Mouse (Mus musculus) myocyte (in vitro differentiated cells): ENCODE measurements around the gene Rcor3. TPM values are rescaled to one million over a fixed set of nuclear protein-coding genes. Genes with fewer than 3 reads are reported as not detected.

Experiments
- H3K27me3 ChIP-seq: one replicate; pipeline ENCODE4 v1.6.1; 2011; ENCODE audit not compliant: control insufficient read depth, insufficient read depth, insufficient read length
- H3K36me3 ChIP-seq: one replicate; pipeline ENCODE4 v1.6.1; 2011; ENCODE audit not compliant: control insufficient read depth, insufficient read depth
- H3K4me2 ChIP-seq: one replicate; pipeline ENCODE4 v1.6.1; 2011; ENCODE audit warnings: low read depth, control low read depth
- H3K4me3 ChIP-seq: one replicate; pipeline ENCODE4 v1.5.1; 2011; ENCODE audit warnings: mild to moderate bottlenecking, control low read depth, moderate library complexity
- H3K79me2 ChIP-seq: one replicate; pipeline ENCODE4 v1.6.1; 2011; ENCODE audit not compliant: control insufficient read depth, insufficient read depth
- H3ac ChIP-seq: one replicate; pipeline ENCODE4 v1.6.1; 2011; ENCODE audit not compliant: control insufficient read depth, insufficient read length
- CEBPB ChIP-seq: IDR thresholded peaks from 2 replicates; pipeline ENCODE4 v1.6.1; 2011; ENCODE audit warnings: mild to moderate bottlenecking, moderate library complexity; ENCODE audit not compliant: poor library complexity, insufficient read depth, severe bottlenecking
- E2F4 ChIP-seq: IDR thresholded peaks from one replicate; pipeline ENCODE4 v1.6.1; 2011; ENCODE audit warnings: mild to moderate bottlenecking, control low read depth, moderate library complexity; ENCODE audit not compliant: insufficient read depth
- MAX ChIP-seq: IDR thresholded peaks from one replicate; pipeline ENCODE4 v1.6.1; 2011; ENCODE audit warnings: low read depth, mild to moderate bottlenecking, control low read depth
- MYOD1 ChIP-seq, 3 experiments: IDR thresholded peaks; one replicate each; pipeline ENCODE4 v1.6.1; 2011; ENCODE audit warnings: control low read depth in 2 of 3, low read depth in 2 of 3, mild to moderate bottlenecking in 2 of 3, moderate library complexity in 1 of 3; ENCODE audit not compliant: insufficient read length in 2 of 3, control insufficient read depth in 1 of 3
- MYOG ChIP-seq, 3 experiments: IDR thresholded peaks; one replicate each; pipeline ENCODE4 v1.6.1; 2011; ENCODE audit warnings: control low read depth in 2 of 3, low read depth in 2 of 3, mild to moderate bottlenecking in 2 of 3; ENCODE audit not compliant: insufficient read length in 2 of 3, control insufficient read depth in 1 of 3, insufficient read depth in 1 of 3
- POLR2A ChIP-seq: IDR thresholded peaks from one replicate; pipeline ENCODE4 v1.6.1; 2011; ENCODE audit warnings: low read depth, mild to moderate bottlenecking, control low read depth, moderate library complexity; ENCODE audit not compliant: insufficient read length
- POLR2AphosphoS2 ChIP-seq: IDR thresholded peaks from one replicate; pipeline ENCODE4 v1.6.1; 2011; ENCODE audit warnings: low read depth, control low read depth; ENCODE audit not compliant: insufficient read length
- REST ChIP-seq: IDR thresholded peaks from one replicate; pipeline ENCODE4 v1.6.1; 2011; ENCODE audit warnings: mild to moderate bottlenecking, control low read depth, moderate library complexity; ENCODE audit not compliant: insufficient read depth, insufficient read length
- SRF ChIP-seq: IDR thresholded peaks from one replicate; pipeline ENCODE4 v1.6.1; 2011; ENCODE audit warnings: low read depth; ENCODE audit not compliant: control insufficient read depth, insufficient read length
- TCF12 ChIP-seq: IDR thresholded peaks from one replicate; pipeline ENCODE4 v1.6.1; 2011; ENCODE audit warnings: mild to moderate bottlenecking, control low read depth; ENCODE audit not compliant: poor library complexity, insufficient read depth, severe bottlenecking
- TCF3 ChIP-seq: IDR thresholded peaks from one replicate; pipeline ENCODE4 v1.6.1; 2011; ENCODE audit warnings: low read depth, control low read depth; ENCODE audit not compliant: insufficient read length
- USF1 ChIP-seq: IDR thresholded peaks from one replicate; pipeline ENCODE4 v1.6.1; 2011; ENCODE audit warnings: low read depth, mild to moderate bottlenecking, control low read depth, moderate library complexity
- polyA plus RNA-seq: library from polyadenylated mRNA; unstranded; fragments of >200 nt; fragmentation: generic; extraction: Trizol; gene quantifications from one replicate; pipeline ENCODE4 v1.2.1, GENCODE M21; 2012; ENCODE audit warnings: missing spikeins

The Rcor3 gene
- polyA plus RNA-seq, 1 experiment: 12.0 TPM

DNA sequence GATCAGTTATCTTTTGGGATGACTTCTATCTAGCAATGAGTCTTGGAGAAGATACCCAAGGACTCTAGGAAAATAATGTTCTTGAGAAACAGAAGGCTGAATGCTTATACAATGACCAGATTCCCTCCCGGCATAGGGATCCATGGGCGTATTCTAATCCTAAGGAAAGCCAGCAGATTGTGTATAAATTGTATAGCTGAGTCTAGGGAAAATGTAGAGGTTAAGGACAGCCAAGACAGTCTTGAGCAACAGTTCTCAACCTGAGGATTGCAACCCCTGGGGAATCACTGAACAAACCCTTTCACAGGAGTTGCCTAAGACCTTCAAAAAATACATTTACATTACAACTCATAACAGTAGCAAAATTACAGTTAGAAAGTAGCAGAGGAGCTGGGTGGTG is 2.5 kb upstream of the Rcor3 start:
- Histone ChIP-seq H3K4me3 (no peak overlapping the region), H3K79me2 (peaks cover 6% of the 10 kb centered on the region), H3K36me3 (no peaks in the 10 kb centered on the region), H3ac (no peak overlapping the region), H3K27me3 (no peaks in the 10 kb centered on the region), H3K4me2 (no peak overlapping the region)
- TF ChIP-seq MYOG (IDR thresholded peaks at IDR 0.05; ENCODE audit: control insufficient read depth in 1 of 3, insufficient read depth in 1 of 3, insufficient read length in 2 of 3, low read depth in 2 of 3) (no peak), E2F4 (no peak), POLR2AphosphoS2 (no peak), POLR2A (no peak)

GRCm38 (mm10) chr1:192137291-192137925 is 454 bp downstream of the Rcor3 start:
- no peak for TF ChIP-seq SRF
- TF ChIP-seq MYOD1 (IDR thresholded peaks at IDR 0.05; ENCODE audit: control insufficient read depth in 1 of 3, insufficient read length in 2 of 3, low read depth in 2 of 3): peak in 1 of 3 experiments; percentile 9
- peak overlapping the region; percentile 86 for H3K4me2 ChIP-seq

DNA sequence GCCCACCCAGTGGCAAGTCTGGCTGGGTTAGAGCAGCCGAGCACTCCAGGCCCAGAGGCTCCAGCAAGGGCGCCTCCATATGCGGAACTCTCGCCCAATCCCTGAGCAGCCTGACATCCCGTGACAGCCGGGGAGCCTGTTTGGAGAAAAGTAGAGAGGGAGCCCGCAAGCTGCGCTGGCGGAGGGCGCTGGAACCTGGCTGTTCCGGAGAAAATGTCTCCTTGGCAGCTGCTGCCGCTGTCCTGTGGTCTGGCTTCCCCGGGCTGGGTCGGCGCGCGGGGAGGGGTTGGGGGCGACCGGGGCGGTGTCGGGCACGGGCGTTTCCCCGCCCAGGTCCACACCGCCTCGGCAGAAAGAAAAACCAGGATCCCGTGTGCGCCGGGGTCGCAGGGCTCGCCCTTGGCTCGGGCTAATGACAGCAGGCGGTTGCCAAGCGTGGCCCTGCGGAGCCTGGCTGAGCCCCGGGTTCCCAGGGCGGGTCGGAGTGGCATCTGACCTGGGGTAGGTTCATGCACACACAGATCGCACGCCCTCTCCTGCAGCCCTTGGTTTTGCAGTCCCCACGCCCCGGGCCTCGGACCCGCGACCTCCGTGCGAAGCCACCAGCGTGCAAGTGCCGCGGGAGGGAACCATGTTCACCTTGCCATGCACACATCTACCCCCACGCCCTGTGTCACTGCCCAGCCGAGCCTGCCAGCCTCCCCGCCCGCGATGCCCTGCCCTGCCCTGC is 1.1 kb downstream of the Rcor3 start:
- peaks cover 7% of the 10 kb centered on the region for H3K36me3 ChIP-seq
- H3ac ChIP-seq: peak overlapping the region; percentile 90
- peaks cover 30% of the 10 kb centered on the region for H3K79me2 ChIP-seq
- no peaks in the 10 kb centered on the region for H3K27me3 ChIP-seq
- no peak for TF ChIP-seq E2F4
- TF ChIP-seq SRF: peak; percentile 50
- peak; percentile 73 for TF ChIP-seq POLR2AphosphoS2
- peak in 2 of 3 experiments; percentile 68 to 77 for TF ChIP-seq MYOD1 (IDR thresholded peaks at IDR 0.05; ENCODE audit: control insufficient read depth in 1 of 3, insufficient read length in 2 of 3, low read depth in 2 of 3)
- TF ChIP-seq POLR2A: peak; percentile 84
- TF ChIP-seq REST: no peak
- TF ChIP-seq USF1: peak; percentile 65
- no peak for TF ChIP-seq CEBPB
- TF ChIP-seq MYOG (IDR thresholded peaks at IDR 0.05; ENCODE audit: control insufficient read depth in 1 of 3, insufficient read depth in 1 of 3, insufficient read length in 2 of 3, low read depth in 2 of 3): peak in 2 of 3 experiments; percentile 57 to 59
- H3K4me2 ChIP-seq: peak overlapping the region; percentile 86
- H3K4me3 ChIP-seq: peak overlapping the region; percentile 68

More at GRCm38 (mm10) chr1:192137291-192137925, 454 bp downstream of the Rcor3 start:
- H3K4me3 ChIP-seq: peak overlapping the region; percentile 68
- H3ac ChIP-seq: peak overlapping the region; percentile 90
- peaks cover 24% of the 10 kb centered on the region for H3K79me2 ChIP-seq
- H3K27me3 ChIP-seq: no peaks in the 10 kb centered on the region
- peaks cover 7% of the 10 kb centered on the region for H3K36me3 ChIP-seq

GRCm38 (mm10) chr1:192130202-192130601 is 7.7 kb downstream of the Rcor3 start:
- Histone ChIP-seq H3K27me3 (no peaks in the 10 kb centered on the region), H3K36me3 (peaks cover 37% of the 10 kb centered on the region), H3K79me2 (peaks cover 24% of the 10 kb centered on the region), H3ac (no peak overlapping the region), H3K4me2 (no peak overlapping the region), H3K4me3 (no peak overlapping the region)
- TF ChIP-seq POLR2A (no peak), USF1 (no peak), SRF (no peak), MYOG (IDR thresholded peaks at IDR 0.05; ENCODE audit: control insufficient read depth in 1 of 3, insufficient read depth in 1 of 3, insufficient read length in 2 of 3, low read depth in 2 of 3) (no peak), TCF12 (no peak), POLR2AphosphoS2 (no peak), CEBPB (no peak)

DNA sequence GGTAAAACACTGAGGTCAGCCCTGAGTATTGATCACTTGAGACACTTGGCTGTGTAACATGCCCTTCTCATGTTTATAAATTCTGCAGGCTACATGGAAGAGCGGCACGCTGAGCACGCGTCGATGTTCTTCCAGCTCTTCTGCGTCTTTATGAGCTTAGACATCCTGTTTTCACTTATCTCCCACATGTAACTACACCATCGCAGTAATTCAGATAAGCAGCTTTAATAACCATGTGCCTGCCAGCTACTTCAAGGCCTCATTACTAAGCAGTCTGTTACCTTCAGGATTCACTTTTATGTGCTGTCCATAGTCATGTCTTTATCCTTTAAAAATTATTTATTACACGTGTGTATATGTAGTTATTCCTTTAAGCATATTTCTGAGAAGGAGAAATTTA is 9.5 kb downstream of the Rcor3 start:
- H3K36me3 ChIP-seq: peaks cover 48% of the 10 kb centered on the region
- peaks cover 11% of the 10 kb centered on the region for H3K79me2 ChIP-seq
- H3K4me3 ChIP-seq: no peak overlapping the region
- H3K27me3 ChIP-seq: no peaks in the 10 kb centered on the region
- H3K4me2 ChIP-seq: no peak overlapping the region
- no peak overlapping the region for H3ac ChIP-seq
- TF ChIP-seq E2F4 (no peak), SRF (no peak), TCF12 (no peak), TCF3 (no peak), POLR2AphosphoS2 (no peak), POLR2A (no peak), MYOD1 (IDR thresholded peaks at IDR 0.05; ENCODE audit: control insufficient read depth in 1 of 3, insufficient read length in 2 of 3, low read depth in 2 of 3) (no peak), MAX (no peak), USF1 (no peak), CEBPB (no peak), MYOG (IDR thresholded peaks at IDR 0.05; ENCODE audit: control insufficient read depth in 1 of 3, insufficient read depth in 1 of 3, insufficient read length in 2 of 3, low read depth in 2 of 3) (no peak), REST (no peak)
